Mouse (Mus musculus) neural tube, embryonic 14.5 days (tissue): ENCODE results near the gene Zfp951. TPM values are rescaled to one million over a fixed set of nuclear protein-coding genes. Genes with fewer than 3 reads are reported as not detected.
"Not testable (repeated sequence)": the region's sequence is repeated elsewhere in the genome, so short reads cannot be mapped to it uniquely, and the experiment has no call there.

ENCODE experiments used
- ATAC-seq: fragments of 200-750 bp; cut with Nextera tagmentation; 2 replicates; pipeline ENCODE4 v1.8.0; 2017; ENCODE audit warnings: low read depth, mild to moderate bottlenecking, moderate TSS enrichment, moderate library complexity
- H3K27ac ChIP-seq: fragments of 300-500 bp; sonication (generic); 2 replicates; pipeline ENCODE4 v1.5.1; 2014; ENCODE audit warnings: low read depth, mild to moderate bottlenecking, control low read depth, low read length, moderate library complexity, mixed read lengths
- H3K27me3 ChIP-seq: fragments of 300-500 bp; sonication (generic); 2 replicates; pipeline ENCODE4 v1.6.1; 2014; ENCODE audit warnings: low read length; ENCODE audit not compliant: control insufficient read depth, insufficient read depth
- H3K36me3 ChIP-seq: fragments of 300-500 bp; sonication (generic); 2 replicates; pipeline ENCODE4 v1.6.1; 2014; ENCODE audit warnings: low read length, mixed read lengths; ENCODE audit not compliant: control insufficient read depth, insufficient read depth
- H3K4me1 ChIP-seq: fragments of 300-500 bp; sonication (generic); 2 replicates; pipeline ENCODE4 v1.6.1; 2014; ENCODE audit warnings: low read length; ENCODE audit not compliant: control insufficient read depth, insufficient read depth
- H3K4me2 ChIP-seq: fragments of 300-500 bp; sonication (generic); 2 replicates; pipeline ENCODE4 v1.6.1; 2014; ENCODE audit warnings: mild to moderate bottlenecking, low read depth, low read length, control low read depth
- H3K4me3 ChIP-seq: fragments of 300-500 bp; sonication (generic); 2 replicates; pipeline ENCODE4 v1.5.1; 2014; ENCODE audit warnings: low read depth, low read length, control low read depth, mixed read lengths
- H3K9ac ChIP-seq: fragments of 300-500 bp; sonication (generic); replicated peaks from 2 replicates; pipeline ENCODE4 v1.6.1; 2014; ENCODE audit warnings: low read depth, mild to moderate bottlenecking, control low read depth, low read length, mixed read lengths
- H3K9me3 ChIP-seq: fragments of 300-500 bp; sonication (generic); 2 replicates; pipeline ENCODE4 v1.6.1; 2016; ENCODE audit warnings: low read length; ENCODE audit not compliant: control insufficient read depth
- WGBS: fragments of 180-500 bp; shearing (Covaris S2); extraction: QIAGEN DNeasy Blood & Tissue Kit; methylation state at CpG from one replicate; pipeline ENCODE4 v1.1.7; 2014; 5-methylcytosine and 5-hydroxymethylcytosine counted together
- polyA plus RNA-seq: library from polyadenylated mRNA; unstranded; fragments of >200 nt; fragmentation: Nextera tagmentation; extraction: Ambion mirVana; gene quantifications from 2 replicates; pipeline ENCODE4 v1.2.1, GENCODE M21; 2014

Gene Zfp951
- 5.9 and 6.2 TPM in 2 replicates for polyA plus RNA-seq

- H3K9ac ChIP-seq, H3K36me3 ChIP-seq, H3K9me3 ChIP-seq, H3K4me2 ChIP-seq, H3K4me1 ChIP-seq, H3K27ac ChIP-seq, H3K27me3 ChIP-seq: not testable (repeated sequence)
- ATAC-seq: peak; percentile 99
- peak within 1 kb of the TSS; percentile 10 for H3K4me3 ChIP-seq
- WGBS: 30% methylated on average over 11 of the region's 12 CpGs
Observed at GRCm38 (mm10) chr5:104859962-104860525, at the start of gene Zfp951. Gene Zfp951, minus strand, starts transcription at chr5:104860070.

- not testable (repeated sequence) for H3K4me1 ChIP-seq, H3K9ac ChIP-seq, H3K4me2 ChIP-seq, H3K9me3 ChIP-seq, H3K4me3 ChIP-seq, H3K36me3 ChIP-seq, H3K27ac ChIP-seq, ATAC-seq, H3K27me3 ChIP-seq
- 91% methylated on average over 5 of the region's 5 CpGs for WGBS
Observed at GRCm38 (mm10) chr5:104906556-104906955, 46.7 kb upstream of the Zfp951 start.

- peak; percentile 91 for ATAC-seq
- not testable (repeated sequence) for H3K27me3 ChIP-seq, H3K27ac ChIP-seq, H3K9ac ChIP-seq, H3K36me3 ChIP-seq, H3K4me1 ChIP-seq, H3K9me3 ChIP-seq, H3K4me2 ChIP-seq
- WGBS: 51% methylated on average over 10 of the region's 15 CpGs
- peak overlapping the region; percentile 10 for H3K4me3 ChIP-seq
Observed at GRCm38 (mm10) chr5:104859045-104859961, 567 bp downstream of the Zfp951 start.

GRCm38 (mm10) chr5:104854546-104854945 is 5.3 kb downstream of the Zfp951 start:
- H3K36me3 ChIP-seq, H3K27me3 ChIP-seq, ATAC-seq, H3K27ac ChIP-seq, H3K9ac ChIP-seq, H3K4me3 ChIP-seq, H3K4me2 ChIP-seq, H3K9me3 ChIP-seq, H3K4me1 ChIP-seq: not testable (repeated sequence)
- WGBS: 83% methylated on average over 3 of the region's 3 CpGs

- H3K4me1 ChIP-seq: no peaks in the 10 kb centered on the region
- H3K27me3 ChIP-seq: no peaks in the 10 kb centered on the region
- H3K27ac ChIP-seq: no peak overlapping the region
- no peak overlapping the region for H3K4me2 ChIP-seq
- no peak overlapping the region for H3K4me3 ChIP-seq
- no peak for ATAC-seq
- no peak overlapping the region for H3K9ac ChIP-seq
- H3K9me3 ChIP-seq: peaks cover 3% of the 10 kb centered on the region; the same call in 1 of the 2 replicates
- no peaks in the 10 kb centered on the region for H3K36me3 ChIP-seq
Observed at GRCm38 (mm10) chr5:104833330-104833729, 26.5 kb downstream of the Zfp951 start.

- Histone ChIP-seq H3K36me3 (no peaks in the 10 kb centered on the region), H3K4me1 (no peaks in the 10 kb centered on the region), H3K4me2 (no peak overlapping the region), H3K9ac (no peak overlapping the region), H3K4me3 (no peak overlapping the region), H3K9me3 (peaks cover 3% of the 10 kb centered on the region; the same call in 1 of the 2 replicates), H3K27ac (no peak overlapping the region), H3K27me3 (no peaks in the 10 kb centered on the region)
- 76% methylated on average over 1 of the region's 1 CpGs for WGBS
- no peak for ATAC-seq
Observed at GRCm38 (mm10) chr5:104829611-104830010, 30.3 kb downstream of the Zfp951 start.

GRCm38 (mm10) chr5:104770138-104770537 is 89.7 kb downstream of the Zfp951 start:
- not testable (repeated sequence) for H3K9me3 ChIP-seq

More at GRCm38 (mm10) chr5:104770138-104770537, 89.7 kb downstream of the Zfp951 start:
- not testable (repeated sequence) for H3K4me3 ChIP-seq, H3K27me3 ChIP-seq, H3K4me2 ChIP-seq, H3K27ac ChIP-seq, ATAC-seq, H3K4me1 ChIP-seq, H3K9ac ChIP-seq, H3K36me3 ChIP-seq
- 83% methylated on average over 6 of the region's 6 CpGs for WGBS
